Mouse (Mus musculus) heart, postnatal 0 days (tissue): ENCODE data around the gene Ccnyl1.

Source experiments
- CTCF ChIP-seq: IDR thresholded peaks from 2 replicates; pipeline ENCODE4 v1.5.1; 2016; ENCODE audit warnings: antibody characterized with exemption, control low read depth, low read depth
- EP300 ChIP-seq: IDR thresholded peaks from 2 replicates; pipeline ENCODE4 v1.6.1; 2016; ENCODE audit warnings: antibody characterized with exemption, low read depth

- TF ChIP-seq EP300 (no peak), CTCF (no peak)
Observed at GRCm38 (mm10) chr1:64690213-64691013, at the start of gene Ccnyl1.
